Mouse (Mus musculus) ES-Bruce4 (cell line): ENCODE measurements around the gene Kptn.

Experiments used
- CTCF ChIP-seq: IDR thresholded peaks from one replicate; pipeline ENCODE4 v1.8.1; 2011; ENCODE audit warnings: low read depth, low read length
- EP300 ChIP-seq: IDR thresholded peaks from 2 replicates; pipeline ENCODE4 v1.6.1; 2011; ENCODE audit warnings: low read depth, low read length; ENCODE audit not compliant: insufficient read depth
- POLR2A ChIP-seq: IDR thresholded peaks from one replicate; pipeline ENCODE4 v1.8.1; 2011; ENCODE audit warnings: low read length; ENCODE audit not compliant: insufficient read depth

DNA sequence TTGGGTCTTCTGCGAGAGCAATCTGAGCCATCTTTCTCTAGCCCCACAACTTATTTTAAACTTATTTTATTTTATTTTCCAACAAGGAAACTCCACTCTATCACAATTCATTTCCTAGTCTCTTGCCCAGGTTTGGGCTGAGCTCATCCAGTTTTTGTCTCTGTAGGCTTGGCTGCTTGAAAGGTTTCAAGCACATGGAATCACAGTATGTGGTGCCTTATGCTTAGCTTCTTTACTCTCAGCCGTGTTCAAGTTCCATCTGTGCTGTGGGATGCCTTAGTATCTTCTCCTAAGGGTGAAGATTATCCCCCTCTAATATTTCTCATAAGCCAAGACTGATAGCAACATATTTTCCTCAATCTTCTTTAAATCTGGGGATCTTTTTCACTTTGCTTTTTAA, 32.1 kb upstream of the Kptn start:
- TF ChIP-seq POLR2A (no peak), CTCF (no peak), EP300 (no peak)
